8 mouse cellular contexts compared by ENCODE assay signal in genomic region chrX:133657308-133658302, GRCm38 (mm10). TPM values are rescaled to one million over a fixed set of nuclear protein-coding genes. Genes with fewer than 3 reads are reported as not detected.
A peak's percentile ranks its signal among the peaks of the same experiment; 100 is the strongest.
DNase-seq lines count a peak whose midpoint lies in the region; ATAC-seq and TF ChIP-seq lines count a peak whose summit lies in the region.

No protein-coding gene starts in this region.

- peak overlapping the region; percentile 20; the same call in 1 of the 2 replicates for H3K4me3 ChIP-seq in left cerebral cortex, adult 2 months
- no peak overlapping the region for H3K4me3 ChIP-seq in embryonic facial prominence, embryonic 14.5 days (ENCODE audit: low read depth, low read length)
- H3K4me3 ChIP-seq in myocyte = no peak overlapping the region

- peak; percentile 68 for TF ChIP-seq CTCF in left cerebral cortex, adult 2 months (IDR thresholded peaks at IDR 0.05)

- H3K4me2 ChIP-seq in embryonic facial prominence, embryonic 14.5 days (ENCODE audit: low read depth, low read length) = peak overlapping the region; percentile 41
- peak overlapping the region; percentile 72 for H3K4me2 ChIP-seq in myocyte (ENCODE audit: low read depth)

- TF ChIP-seq POLR2A in myocyte (IDR thresholded peaks at IDR 0.05; ENCODE audit: insufficient read length, low read depth) = no peak

- ATAC-seq in embryonic facial prominence, embryonic 14.5 days (ENCODE audit: low read depth) = peak; percentile 20; the same call in 1 of the 2 replicates

- peak; percentile 5 for DNase-seq in adrenal gland, postnatal 10 days
- no peak for DNase-seq in adrenal gland, adult 18-20 months (ENCODE audit: low spot score in 2 of 2)
- no peak for DNase-seq in left cerebral cortex, adult 2 months (ENCODE audit: extremely low spot score in 1 of 2, low spot score in 2 of 2)
- DNase-seq in left cerebral cortex, adult 9 months (ENCODE audit: low spot score in 2 of 2) = no peak
- DNase-seq in embryonic facial prominence, embryonic 14.5 days (ENCODE audit: low spot score) = peak; percentile 53
- no peak for DNase-seq in urinary bladder, adult 2 months (ENCODE audit: low spot score)
- DNase-seq in testis, postnatal 10 days (ENCODE audit: low spot score) = no peak

- intact Hi-C loops in left cerebral cortex, adult 2 months (cut with DNase I) = loop anchor here (10.0 kb wide), 1 partner anchor 1203 kb away; no protein-coding TSS in a partner anchor

- peaks cover 3% of the 10 kb centered on the region; the same call in 1 of the 2 replicates for H3K4me1 ChIP-seq in embryonic facial prominence, embryonic 14.5 days (ENCODE audit: control insufficient read depth, insufficient read depth, low read length)

- H3K27me3 ChIP-seq in embryonic facial prominence, embryonic 14.5 days (replicated peaks; ENCODE audit: control insufficient read depth, insufficient read depth, low read length) = peaks cover 14% of the 10 kb centered on the region
- no peaks in the 10 kb centered on the region for H3K27me3 ChIP-seq in myocyte (ENCODE audit: control insufficient read depth, insufficient read depth, insufficient read length)

- no peak overlapping the region for H3K9ac ChIP-seq in embryonic facial prominence, embryonic 14.5 days (ENCODE audit: low read depth, low read length)

- H3ac ChIP-seq in myocyte (ENCODE audit: control insufficient read depth, insufficient read length) = no peak overlapping the region

- H3K9me3 ChIP-seq in embryonic facial prominence, embryonic 14.5 days (ENCODE audit: control insufficient read depth, low read length) = no peaks in the 10 kb centered on the region

- no peak overlapping the region for H3K27ac ChIP-seq in left cerebral cortex, adult 2 months
- H3K27ac ChIP-seq in embryonic facial prominence, embryonic 14.5 days (replicated peaks; ENCODE audit: low read depth, low read length) = no peak overlapping the region

- peaks cover 21% of the 10 kb centered on the region for H3K79me2 ChIP-seq in myocyte (ENCODE audit: control insufficient read depth, insufficient read depth)

- H3K36me3 ChIP-seq in embryonic facial prominence, embryonic 14.5 days (ENCODE audit: control insufficient read depth, insufficient read depth, low read length) = no peaks in the 10 kb centered on the region
- no peaks in the 10 kb centered on the region for H3K36me3 ChIP-seq in myocyte (ENCODE audit: control insufficient read depth, insufficient read depth)

- 19% methylated on average over 7 of the region's 9 CpGs for WGBS in embryonic facial prominence, embryonic 14.5 days

TF ChIP-seq in myocyte, 11 proteins besides CTCF, POLR2A, EP300 and RAD21:
- TF ChIP-seq MYOD1 (IDR thresholded peaks at IDR 0.05; ENCODE audit: control insufficient read depth in 1 of 3, insufficient read length in 2 of 3, low read depth in 2 of 3) (peak in 2 of 3 experiments; percentile 29 to 32), TCF12 (IDR thresholded peaks at IDR 0.05; ENCODE audit: insufficient read depth, poor library complexity, severe bottlenecking) (no peak), TCF3 (IDR thresholded peaks at IDR 0.05; ENCODE audit: insufficient read length, low read depth) (no peak), SRF (IDR thresholded peaks at IDR 0.05; ENCODE audit: control insufficient read depth, insufficient read length, low read depth) (no peak), USF1 (IDR thresholded peaks at IDR 0.05; ENCODE audit: low read depth) (no peak), POLR2AphosphoS2 (IDR thresholded peaks at IDR 0.05; ENCODE audit: insufficient read length, low read depth) (no peak)

RNA-seq across cellular contexts. Expression of gene Pcdh19, which starts 31.2 kb away (rescaled TPM):
- total RNA-seq in adrenal gland, postnatal 10 days (2021) = 10 to 100 TPM in 1 of 2 experiments, 1 to 10 TPM in 1; 9.5 to 11.4 TPM
- 10 to 100 TPM in 1 of 2 experiments, 1 to 10 TPM in 1; 9.1 to 10.1 TPM for total RNA-seq in adrenal gland, adult 18-20 months (2021)
- 10 to 100 TPM; 38.8 to 39.7 TPM for total RNA-seq in left cerebral cortex, adult 2 months (2021)
- 8.3 and 8.9 TPM in 2 replicates for polyA plus RNA-seq in embryonic facial prominence, embryonic 14.5 days (2014; fragmentation: Nextera tagmentation; extraction: Ambion mirVana)
- polyA plus RNA-seq in myocyte (2012; fragmentation: generic; extraction: Trizol) = 9.7 TPM
- polyA plus RNA-seq in urinary bladder, adult 2 months (2012; rRNA removed) = 1.4 and 1.9 TPM in 2 replicates

Comparison
In these comparisons a context has a peak if more than half of its experiments do, and no peak if none do; other contexts are left out.
1. DNase-seq: peak in adrenal gland, postnatal 10 days (single experiment) and embryonic facial prominence, embryonic 14.5 days (single experiment); none in adrenal gland, adult 18-20 months (0 of 2), left cerebral cortex, adult 2 months (0 of 2), left cerebral cortex, adult 9 months (0 of 2), urinary bladder, adult 2 months (single experiment) and testis, postnatal 10 days (single experiment).